Mouse (Mus musculus) mouse trophoblast stem cell (cell line): Measurements from ENCODE around the gene Sptlc3.

Source experiments
- in situ Hi-C, 2 experiments: fragments of 300-500 bp; cut with MseI, MboI; formaldehyde crosslinking; loops; 2 replicates in 1 of 2; 3 replicates in 1 of 2; pipeline ENCODE4 v1.15.1; 2025

Sptlc3 gene

DNA sequence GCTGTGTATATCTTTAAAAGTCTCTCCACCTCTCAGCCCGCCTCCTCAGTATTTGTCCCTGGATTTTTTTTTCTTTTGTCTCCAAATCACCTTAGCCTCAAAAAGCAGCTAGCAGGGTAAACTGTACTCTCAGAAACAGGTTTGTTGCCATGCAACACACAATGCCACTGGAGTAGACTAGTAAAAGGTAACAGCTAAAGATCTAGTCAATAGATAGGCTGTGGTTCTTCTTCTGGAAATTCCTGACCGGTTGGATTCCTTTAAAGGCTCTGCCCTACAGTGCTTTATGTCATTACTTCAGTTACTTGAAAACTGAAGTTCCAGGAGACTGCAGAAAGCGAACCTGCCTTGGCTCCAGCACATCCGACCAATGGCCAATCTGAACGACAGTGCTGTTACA lies at the start of gene Sptlc3:
Sptlc3 (plus strand) TSS at position 78 of the 400 bp plus-strand sequence.
- in situ Hi-C loops: no loop called here

DNA sequence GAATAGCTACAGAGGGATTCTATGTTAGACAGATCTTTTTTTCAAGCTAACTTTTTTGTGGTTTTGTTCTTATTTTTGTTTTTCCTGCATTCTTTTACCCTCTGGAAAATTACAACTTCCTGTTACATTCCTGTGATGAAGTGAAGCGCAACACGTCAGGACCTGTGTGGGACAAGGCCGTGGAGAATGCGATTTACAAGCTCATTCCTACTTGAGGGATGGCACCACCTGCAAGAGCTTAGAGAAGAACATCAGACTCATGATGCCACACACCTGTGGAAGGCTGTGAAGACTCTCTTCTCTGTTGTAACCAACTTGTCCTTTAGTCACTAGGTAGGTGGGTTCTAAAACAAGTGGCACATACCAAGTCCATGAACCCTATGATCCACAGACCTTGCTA lies 26.0 kb upstream of the Sptlc3 start:
- in situ Hi-C loops: no loop called here

DNA sequence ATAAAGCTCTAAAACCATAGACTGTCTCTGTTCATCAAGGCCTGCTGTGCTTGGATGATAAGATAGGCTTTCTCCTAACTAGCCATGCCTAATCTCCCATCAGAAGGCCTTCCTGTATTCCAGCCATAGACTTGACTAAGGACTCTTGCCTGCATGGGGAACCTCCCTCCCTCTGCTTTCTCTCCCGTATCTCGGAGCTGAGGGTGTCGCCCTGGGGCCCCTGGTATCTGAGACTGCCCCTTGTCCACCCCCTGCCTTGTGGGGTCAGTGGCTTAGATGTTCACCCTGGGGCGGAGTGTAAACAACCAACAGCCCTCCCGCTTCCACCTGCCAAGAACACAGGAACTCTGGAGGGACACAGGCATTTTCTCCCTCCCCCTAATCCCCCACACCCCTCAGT lies 5.0 kb upstream of the Sptlc3 start:
- in situ Hi-C loops: no loop called here

DNA sequence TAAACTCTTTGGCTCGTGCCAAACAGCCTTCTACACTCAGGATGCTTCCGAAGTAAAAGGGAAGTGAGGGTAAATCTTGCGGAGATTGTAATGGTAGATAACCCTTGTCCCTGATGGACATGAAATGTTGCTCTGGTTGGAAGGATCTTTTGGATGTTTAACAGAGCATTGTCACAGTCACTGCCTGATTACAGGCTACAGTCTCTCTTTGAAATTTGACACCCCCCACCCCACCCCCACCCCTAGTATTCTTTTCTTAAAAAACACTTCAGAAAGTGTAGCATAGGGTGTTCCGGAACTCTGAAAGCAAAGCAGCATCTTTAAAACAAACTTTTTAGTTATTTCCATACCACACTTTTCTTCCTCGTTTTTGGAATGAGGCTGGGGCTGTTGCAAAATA lies 916 bp downstream of the Sptlc3 start:
- in situ Hi-C loops: no loop called here

DNA sequence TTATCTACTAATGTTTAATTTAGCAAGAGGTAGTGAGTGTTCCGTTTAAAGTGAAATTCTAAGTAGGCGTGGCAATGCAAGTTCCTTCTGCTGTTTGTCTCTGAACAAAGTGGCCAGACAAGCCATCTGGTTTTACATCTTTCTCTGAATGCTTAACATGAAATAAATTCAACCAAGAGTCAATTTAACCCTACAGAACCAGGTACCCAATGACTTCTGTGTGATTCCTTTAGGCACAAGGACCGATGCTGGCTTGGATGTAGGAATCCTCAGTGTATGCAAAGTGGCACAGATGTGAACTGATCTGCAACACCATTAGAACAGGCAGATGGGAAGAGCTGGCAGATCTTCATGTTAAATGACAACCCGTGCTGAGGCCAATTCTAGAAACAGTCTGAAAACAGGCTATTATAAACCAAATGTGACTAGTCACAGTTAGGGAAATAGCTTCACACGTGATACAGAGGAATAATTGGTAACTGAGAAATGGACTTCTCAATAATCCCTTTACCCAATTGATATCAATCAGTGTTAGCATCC lies 68.3 kb downstream of the Sptlc3 start:
- in situ Hi-C loops: no loop called here

DNA sequence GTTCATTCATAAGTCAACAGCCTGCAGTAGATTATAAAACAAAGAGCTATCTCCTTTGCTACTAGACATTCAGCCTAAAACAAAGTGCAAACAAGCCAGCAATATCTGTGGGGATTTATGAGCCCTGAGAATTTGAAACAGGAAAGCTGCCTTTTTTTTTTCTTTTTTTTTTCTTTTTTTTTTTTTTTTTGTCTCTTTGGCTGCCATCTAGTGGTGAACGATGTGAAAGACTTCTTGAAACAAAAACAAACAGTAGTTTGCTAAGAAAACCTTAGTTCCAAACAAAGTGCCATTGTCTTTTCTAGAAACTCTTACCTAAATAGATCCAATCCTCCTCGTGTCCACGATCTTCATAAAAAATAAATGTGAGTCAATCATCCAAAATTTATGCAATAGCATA lies 85.6 kb downstream of the Sptlc3 start:
- in situ Hi-C loops: loop anchor here in 1 of 2 experiments (25.0 kb wide), 1 partner anchor 192 kb away; no protein-coding TSS in a partner anchor

DNA sequence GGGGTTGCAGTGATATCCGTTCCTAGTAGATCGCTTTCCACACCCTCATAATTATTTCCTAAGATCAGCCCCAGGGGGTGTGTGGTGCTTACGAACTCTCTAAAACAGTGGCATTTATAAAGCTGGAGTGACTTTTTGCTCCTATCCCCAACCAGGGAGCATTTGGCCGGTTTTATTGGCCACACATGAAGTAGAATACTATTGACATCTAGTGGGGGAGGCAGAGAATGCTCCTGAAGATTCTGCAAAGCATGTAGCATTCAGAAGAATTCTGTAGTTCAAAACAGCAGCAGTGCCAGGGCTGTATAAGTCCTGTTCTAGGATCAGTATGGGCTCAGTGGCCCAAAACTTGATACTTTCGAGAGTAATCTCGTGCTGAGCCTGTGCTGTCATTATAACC lies 89.1 kb downstream of the Sptlc3 start:
- in situ Hi-C loops: loop anchor here (10.0 to 25.0 kb wide), 2 partner anchors 195 to 208 kb away; no protein-coding TSS in a partner anchor

DNA sequence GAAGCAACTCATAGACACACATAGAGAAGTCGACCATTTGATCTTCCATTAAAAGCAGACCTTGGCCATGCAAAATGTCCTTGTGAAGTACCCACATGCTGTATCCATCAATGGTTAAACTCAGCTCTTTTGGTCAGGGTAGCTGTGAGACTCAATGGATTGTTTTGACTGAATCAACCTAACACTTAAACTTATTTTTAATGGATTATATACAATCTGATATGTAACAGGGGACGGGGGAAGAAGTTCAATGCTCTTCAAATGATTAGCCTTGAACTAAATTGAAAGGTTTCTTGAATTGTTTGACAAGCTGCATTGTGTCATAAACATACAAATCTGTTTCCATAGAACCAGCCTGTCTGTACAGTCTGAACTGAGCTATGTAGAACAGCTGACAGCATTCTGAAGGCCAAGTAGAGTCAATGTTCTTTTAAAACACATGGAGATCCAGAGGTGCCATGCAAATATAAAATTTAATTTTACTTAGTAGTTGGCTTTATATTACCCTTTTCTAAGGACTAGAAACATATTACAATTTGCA lies 94.0 kb downstream of the Sptlc3 start:
- in situ Hi-C loops: loop anchor here (10.0 to 25.0 kb wide), 2 partner anchors 200 to 213 kb away; no protein-coding TSS in a partner anchor

DNA sequence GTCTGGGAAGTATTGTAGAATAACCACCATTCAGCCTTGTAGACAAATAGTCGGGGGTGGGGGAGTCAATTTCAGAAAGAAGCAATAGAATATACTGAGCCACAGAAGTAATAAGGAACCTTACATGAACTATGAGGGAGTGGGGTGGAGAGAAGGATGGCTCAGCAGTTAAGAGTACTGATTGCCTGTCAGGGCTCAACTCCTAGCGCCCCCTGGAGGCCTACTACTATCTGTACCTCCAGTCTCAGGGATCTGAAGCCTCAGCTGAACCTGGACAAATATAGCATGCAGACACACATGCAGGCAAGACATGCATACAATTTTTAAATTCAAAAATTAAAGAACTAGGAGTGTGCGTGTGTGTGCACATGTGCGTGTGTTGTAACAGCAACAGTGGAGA lies 96.2 kb downstream of the Sptlc3 start:
- in situ Hi-C loops: loop anchor here (5.0 to 25.0 kb wide), 4 partner anchors 132 to 215 kb away; no protein-coding TSS in a partner anchor

DNA sequence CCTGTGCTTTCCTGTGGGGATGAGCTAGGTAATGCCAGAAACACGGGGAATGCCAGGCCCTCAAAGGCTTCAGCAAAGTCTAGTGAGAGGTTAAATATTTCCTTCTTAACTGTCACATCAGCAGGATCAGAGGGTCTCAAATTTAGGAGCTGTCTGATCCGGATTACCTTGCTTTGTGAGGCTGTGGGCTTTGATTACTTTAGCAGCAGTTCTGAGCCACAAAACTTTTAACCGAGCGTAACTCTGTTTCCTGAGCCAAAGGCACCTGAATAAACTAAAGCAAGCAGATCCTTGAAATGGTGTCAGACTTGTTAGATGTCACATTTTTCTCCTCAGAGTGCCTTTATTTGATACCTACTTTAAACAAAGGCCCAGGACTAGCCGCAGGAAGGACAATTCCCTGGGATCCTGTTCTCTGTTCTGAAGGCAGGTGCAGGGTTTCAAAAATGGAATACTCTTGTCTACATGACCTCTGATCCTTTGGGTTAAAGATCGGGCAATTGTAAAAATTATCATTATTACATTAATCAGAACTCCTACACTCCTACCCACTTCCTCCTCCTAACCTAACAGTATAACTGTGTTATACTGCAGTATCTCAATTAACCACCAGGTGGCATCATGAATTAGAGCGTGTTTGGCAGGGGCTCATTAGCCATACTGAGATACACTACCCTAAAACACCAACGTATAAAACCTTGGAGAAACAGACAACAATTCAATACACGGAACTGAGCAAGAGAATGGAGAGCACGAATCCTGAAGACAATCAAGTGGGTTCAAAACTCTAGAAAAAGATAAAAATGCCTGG lies 97.4 kb downstream of the Sptlc3 start:
- in situ Hi-C loops: loop anchor here (5.0 to 25.0 kb wide), 3 partner anchors 131 to 204 kb away; no protein-coding TSS in a partner anchor

DNA sequence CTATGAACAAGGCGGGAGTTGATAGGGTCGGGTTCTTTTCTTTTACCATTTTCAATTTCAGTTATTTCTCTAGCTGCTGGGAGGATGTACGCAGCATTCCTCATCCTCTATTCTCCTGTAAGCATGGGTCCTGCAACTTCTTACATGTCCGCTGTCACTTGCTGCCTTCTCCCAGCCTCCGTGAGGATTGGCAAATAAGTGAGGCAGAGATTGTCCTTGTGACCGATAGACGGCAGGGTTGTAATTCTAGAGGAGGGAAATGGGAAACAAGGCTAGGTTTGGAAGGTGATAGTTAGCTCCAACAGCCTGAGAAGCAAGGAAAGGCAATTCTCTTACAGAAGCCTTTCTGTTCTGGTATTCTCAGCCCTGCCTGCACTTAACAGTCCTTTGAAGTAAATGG lies 98.4 kb downstream of the Sptlc3 start:
- in situ Hi-C loops: loop anchor here (5.0 to 25.0 kb wide), 3 partner anchors 130 to 205 kb away; no protein-coding TSS in a partner anchor

DNA sequence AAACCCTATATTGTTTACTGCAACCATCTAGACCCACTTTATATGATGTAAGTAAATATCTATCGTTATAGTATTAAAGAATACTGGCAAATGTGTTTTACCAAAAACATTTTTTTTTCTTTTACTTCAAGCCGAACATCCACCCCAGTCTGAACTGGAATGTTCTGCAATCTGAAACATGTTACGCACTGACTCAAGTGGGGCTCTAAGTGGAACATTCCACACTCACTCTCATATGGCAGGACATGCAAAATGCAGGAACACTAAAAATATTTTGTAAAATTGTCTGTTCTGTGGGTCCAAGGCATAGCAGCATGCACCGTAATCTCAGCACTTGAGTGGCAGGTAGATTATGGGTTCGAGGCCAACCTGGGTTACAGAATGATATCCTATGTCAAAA lies 103.5 kb downstream of the Sptlc3 start:
- in situ Hi-C loops: loop anchor here in 1 of 2 experiments (10.0 to 25.0 kb wide), 2 partner anchors 128 to 210 kb away; no protein-coding TSS in a partner anchor

DNA sequence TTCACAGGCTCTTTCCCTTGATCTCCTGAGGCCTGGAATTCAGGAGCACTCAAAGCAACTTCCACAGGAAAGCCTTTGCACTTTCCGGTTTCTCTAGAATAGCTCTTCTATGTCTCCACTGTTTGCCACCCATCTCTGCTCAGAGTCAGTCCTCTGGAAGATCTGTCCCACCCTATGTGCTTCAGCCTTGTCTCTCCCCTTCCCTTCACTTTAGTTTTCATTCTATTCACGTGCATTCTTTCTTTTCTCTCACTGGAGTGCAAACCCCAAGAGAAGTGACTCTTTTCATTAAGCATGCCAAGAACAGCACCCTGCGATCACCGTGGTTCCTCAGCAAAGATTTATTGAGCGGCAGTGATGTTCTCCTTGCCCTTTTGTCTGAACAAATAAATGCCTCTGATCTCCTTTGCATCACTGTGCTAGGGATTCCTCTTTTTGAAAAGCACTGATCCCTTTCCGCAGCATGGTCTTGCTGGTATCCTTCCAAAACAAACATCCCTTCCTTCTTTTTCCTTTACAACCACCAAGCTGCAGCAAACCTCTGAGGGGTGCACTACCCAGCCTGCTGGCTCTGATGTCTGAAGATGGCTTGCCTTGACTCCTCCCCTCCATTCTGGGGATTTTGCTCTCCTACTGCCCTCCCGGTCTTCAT lies 108.0 kb downstream of the Sptlc3 start:
- in situ Hi-C loops: no loop called here

DNA sequence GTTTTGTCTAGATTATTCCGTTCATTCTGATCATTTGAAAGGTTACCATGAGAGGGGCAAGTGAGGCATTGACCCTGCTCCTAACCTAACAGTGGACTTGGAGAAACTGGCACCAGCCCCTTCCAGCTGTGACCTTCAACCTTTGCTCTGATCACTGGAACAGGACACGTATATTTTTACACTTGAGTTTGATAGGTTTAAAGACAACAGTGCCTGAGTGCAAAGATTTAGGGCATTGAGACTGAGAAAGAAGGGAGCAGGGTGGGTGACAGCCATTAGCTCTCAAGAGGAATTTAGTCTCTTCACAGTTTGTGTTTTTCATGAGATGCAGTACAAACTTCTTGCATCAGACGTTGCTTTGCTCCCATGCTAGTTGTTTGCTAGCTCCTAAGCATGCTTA lies 114.5 kb downstream of the Sptlc3 start:
- in situ Hi-C loops: no loop called here

DNA sequence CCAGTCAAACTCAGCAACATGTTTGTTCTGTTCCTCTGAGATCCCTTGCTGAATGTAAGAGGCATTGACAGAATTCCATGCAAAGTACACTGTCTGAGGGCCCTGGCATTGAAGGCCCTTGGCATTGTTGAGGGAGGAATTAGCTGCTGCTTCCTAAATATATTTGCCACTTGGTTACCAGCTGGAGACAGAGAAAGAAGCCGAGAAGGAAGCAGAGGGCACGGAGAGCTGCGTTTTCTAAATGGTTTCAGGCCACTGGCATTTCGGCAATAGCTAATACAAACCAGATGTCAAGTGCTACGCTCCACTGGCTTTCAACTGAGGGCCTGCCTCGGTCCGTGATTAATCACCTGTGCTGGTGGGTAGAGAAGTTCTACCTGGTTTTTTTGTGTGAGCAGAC lies 115.1 kb downstream of the Sptlc3 start:
- in situ Hi-C loops: no loop called here

DNA sequence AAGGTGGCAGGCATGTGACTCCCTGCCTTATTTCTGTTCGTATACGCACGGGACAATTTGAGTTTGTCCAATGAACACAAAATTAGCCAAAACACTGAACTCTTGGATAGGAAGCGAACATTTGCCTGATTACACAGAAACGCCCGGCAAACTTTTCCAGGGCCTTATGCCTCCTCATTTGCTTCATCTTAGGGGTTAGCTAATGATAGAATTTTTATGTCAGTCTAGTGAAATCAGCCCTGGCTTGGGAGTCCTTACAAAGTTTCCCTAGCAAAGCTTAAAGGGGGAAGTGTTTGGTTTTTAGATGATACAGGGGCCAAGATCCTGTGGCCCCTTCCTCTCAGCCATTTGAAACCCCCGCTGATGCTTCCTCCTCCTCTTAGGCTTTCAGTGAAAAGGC lies 115.5 kb downstream of the Sptlc3 start:
- in situ Hi-C loops: no loop called here

DNA sequence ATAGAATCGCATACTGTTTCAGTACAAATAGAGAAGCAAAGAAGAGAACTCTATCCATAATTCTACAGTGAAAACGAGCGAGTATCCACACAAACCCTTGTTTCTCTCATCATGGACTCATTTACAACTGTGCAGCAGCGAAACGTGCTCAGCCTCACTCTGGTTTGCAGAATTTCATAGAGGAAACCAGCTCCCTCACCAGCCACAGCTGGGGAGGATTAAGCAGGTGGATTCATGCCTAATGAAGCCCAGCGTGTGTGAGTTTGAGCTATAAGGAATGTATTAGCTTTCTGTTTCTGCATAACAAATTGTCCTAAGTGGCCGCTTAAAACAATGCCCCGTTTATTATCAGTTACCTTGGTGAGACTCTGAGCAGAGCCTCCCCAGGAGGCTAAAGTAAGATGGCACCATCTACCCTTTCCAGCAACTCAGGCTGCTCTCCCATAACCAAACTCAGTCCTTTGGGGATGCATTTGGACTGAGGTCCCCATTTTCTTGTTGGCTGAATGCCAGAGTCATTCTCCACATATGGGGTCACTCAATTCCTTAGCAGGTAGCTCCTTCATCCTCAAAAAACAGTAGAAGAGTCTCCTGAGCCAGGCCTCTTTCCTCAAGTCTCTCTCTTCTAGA lies 116.1 kb downstream of the Sptlc3 start:
- in situ Hi-C loops: no loop called here

DNA sequence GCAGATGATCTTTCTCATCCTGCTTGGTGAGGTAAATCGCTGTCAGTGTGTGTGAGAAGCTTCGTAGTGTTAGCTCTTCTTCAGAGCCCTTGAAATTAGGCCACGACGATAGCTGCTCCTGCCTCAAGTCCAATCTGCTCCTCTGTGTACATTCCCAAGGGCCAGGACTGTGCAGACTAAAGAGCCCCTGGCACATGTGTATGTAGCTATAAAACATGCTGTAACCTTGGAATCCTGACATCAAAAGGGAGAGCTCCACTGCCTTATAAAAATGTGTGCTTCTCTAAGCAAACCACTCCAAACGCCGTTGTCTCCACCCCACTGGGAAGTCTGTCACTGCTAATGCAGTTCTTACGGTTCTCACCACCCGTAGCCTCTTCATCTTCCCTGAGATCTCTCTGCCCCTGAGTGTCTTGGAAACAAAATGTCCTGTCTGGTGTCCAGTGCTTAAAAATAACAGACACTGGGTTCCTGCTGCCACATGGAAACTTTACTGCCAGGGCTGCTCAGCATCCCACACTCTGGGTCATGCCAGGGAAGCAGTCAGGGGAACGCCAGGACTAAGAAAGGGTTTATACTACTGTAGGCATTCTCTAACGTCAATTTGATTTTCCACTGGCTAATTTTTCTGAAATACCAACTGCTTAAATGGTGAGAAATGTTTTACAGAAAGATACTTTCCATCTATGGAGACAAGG lies 118.8 kb downstream of the Sptlc3 start:
- in situ Hi-C loops: no loop called here

DNA sequence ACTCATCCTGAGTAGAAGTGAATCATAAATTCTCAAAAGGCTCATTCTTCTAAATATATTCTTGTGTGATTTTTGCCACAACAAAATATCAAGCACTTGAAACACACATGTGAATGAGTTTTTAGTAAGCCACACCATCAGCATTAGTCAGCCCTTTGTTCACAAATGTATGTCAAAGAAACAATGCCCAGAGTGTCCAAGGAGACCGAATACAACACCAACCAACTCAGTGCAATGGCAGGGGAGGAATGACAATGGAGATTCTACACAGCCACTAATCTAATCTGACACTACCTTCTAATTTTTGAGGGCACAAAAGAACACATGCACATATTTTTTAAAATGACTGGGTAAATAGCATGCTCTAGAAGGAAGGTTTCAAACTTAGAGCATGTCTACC lies 132.8 kb downstream of the Sptlc3 start:
- in situ Hi-C loops: no loop called here

DNA sequence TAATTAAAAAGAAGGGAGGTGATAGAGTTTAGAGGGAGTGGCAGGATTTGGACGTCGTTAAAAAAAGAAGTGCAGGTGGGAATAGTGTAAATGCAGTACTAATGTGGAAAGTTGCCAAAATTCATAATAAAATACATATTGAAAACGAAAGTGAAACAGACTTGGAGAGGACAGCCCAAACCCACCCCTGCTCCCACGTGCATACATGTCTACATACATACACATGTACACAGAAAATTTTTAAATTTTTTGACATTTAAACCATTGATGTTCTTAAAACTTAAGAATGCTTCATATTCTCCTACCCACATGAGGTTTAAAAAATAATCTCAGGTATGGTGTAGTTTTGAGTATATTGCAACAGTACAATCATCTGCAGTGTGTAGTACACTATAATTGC lies 135.0 kb downstream of the Sptlc3 start:
- in situ Hi-C loops: no loop called here

DNA sequence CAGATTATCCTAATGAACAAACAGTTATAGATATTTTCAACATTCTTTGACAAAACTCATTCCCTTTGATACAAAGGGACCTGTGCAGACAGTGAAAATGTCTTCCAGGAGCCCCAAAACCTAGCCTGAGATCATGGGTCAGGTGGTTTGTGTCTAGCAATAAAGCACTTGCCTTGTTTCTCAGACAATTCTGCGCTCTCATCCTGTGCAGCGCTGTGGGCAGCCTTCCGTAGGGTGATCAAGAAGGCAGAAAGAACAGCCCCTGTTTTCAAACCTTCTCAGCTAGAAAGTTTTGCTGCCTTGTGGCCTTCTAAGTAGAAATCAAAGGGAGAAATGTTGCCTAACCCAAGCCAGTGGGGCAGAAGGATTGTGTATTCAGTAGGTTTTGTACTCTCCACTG lies 135.9 kb downstream of the Sptlc3 start:
- in situ Hi-C loops: no loop called here
